ENCODE assay signal across 25 mouse cellular contexts in genomic region chr1:144432816-144433215, GRCm38 (mm10).
"Had no signal": no experiment of that assay in that cellular context is flagged by ENCODE, and none has a peak within 500 bp of the region (broad histone marks: within the 10 kb centered on the region; RNA-seq: fewer than 3 reads in every experiment).

No protein-coding gene starts in this region.

- H3K4me1 ChIP-seq: lung, embryonic 15.5 days; midbrain, embryonic 10.5 days; midbrain, embryonic 12.5 days; neural tube, embryonic 13.5 days; neural tube, embryonic 15.5 days; stomach, embryonic 15.5 days had no signal

- ATAC-seq: liver, postnatal 0 days; lung, postnatal 0 days; midbrain, embryonic 16.5 days had no signal

- DNase-seq: liver, postnatal 0 days; lung, adult 2 months; lung, postnatal 14 days; lung, postnatal 36 days; midbrain, embryonic 14.5 days; retina, postnatal 1 day; right cerebral cortex, adult 18-20 months; right cerebral cortex, postnatal 25 days; right cerebral cortex, postnatal 4 days; spleen, adult 18-20 months; thymus, adult 2 months; thymus, postnatal 25 days; thymus, postnatal 4 days had no signal

- H3K9ac ChIP-seq: liver, postnatal 0 days; lung, embryonic 15.5 days; midbrain, embryonic 12.5 days; neural tube, embryonic 13.5 days; neural tube, embryonic 15.5 days; stomach, embryonic 15.5 days had no signal

- H3K36me3 ChIP-seq: lung, embryonic 15.5 days; midbrain, embryonic 10.5 days; midbrain, embryonic 12.5 days; neural tube, embryonic 13.5 days; neural tube, embryonic 15.5 days; stomach, embryonic 15.5 days had no signal

- H3K4me2 ChIP-seq: lung, embryonic 15.5 days; midbrain, embryonic 12.5 days; neural tube, embryonic 13.5 days; neural tube, embryonic 15.5 days; stomach, embryonic 15.5 days had no signal

- H3K27ac ChIP-seq: lung, embryonic 15.5 days; macrophage; midbrain, embryonic 10.5 days; midbrain, embryonic 12.5 days; neural tube, embryonic 13.5 days; neural tube, embryonic 15.5 days; stomach, embryonic 15.5 days; stomach, postnatal 0 days had no signal

- H3K9me3 ChIP-seq: lung, embryonic 15.5 days; megakaryocyte, embryonic 14.5 days; midbrain, embryonic 10.5 days; midbrain, embryonic 12.5 days; neural tube, embryonic 13.5 days; neural tube, embryonic 15.5 days; stomach, embryonic 15.5 days had no signal

- H3K27me3 ChIP-seq: lung, embryonic 15.5 days; midbrain, embryonic 12.5 days; neural tube, embryonic 13.5 days; neural tube, embryonic 15.5 days; stomach, embryonic 15.5 days had no signal

- H3K4me3 ChIP-seq: lung, embryonic 15.5 days; megakaryocyte, embryonic 14.5 days; midbrain, embryonic 10.5 days; midbrain, embryonic 12.5 days; myocyte; neural tube, embryonic 13.5 days; neural tube, embryonic 15.5 days; stomach, embryonic 15.5 days had no signal
